Mouse (Mus musculus) embryonic facial prominence, embryonic 15.5 days (tissue): ENCODE results near the gene Kansl3. TPM values are rescaled to one million over a fixed set of nuclear protein-coding genes. Genes with fewer than 3 reads are reported as not detected.

ENCODE experiments used
- ATAC-seq: fragments of 200-750 bp; cut with Nextera tagmentation; 2 replicates; pipeline ENCODE4 v1.8.0; 2017; ENCODE audit warnings: low read depth, moderate TSS enrichment; ENCODE audit not compliant: insufficient number of reproducible peaks, low FRiP score, low TSS enrichment
- H3K27ac ChIP-seq: fragments of 300-500 bp; sonication (generic); replicated peaks from 2 replicates; pipeline ENCODE4 v1.5.1; 2015; ENCODE audit warnings: mild to moderate bottlenecking, inconsistent platforms
- H3K27me3 ChIP-seq: fragments of 300-500 bp; sonication (generic); 2 replicates; pipeline ENCODE4 v1.6.1; 2015; ENCODE audit warnings: inconsistent platforms
- H3K36me3 ChIP-seq: fragments of 300-500 bp; sonication (generic); 2 replicates; pipeline ENCODE4 v1.6.1; 2015; ENCODE audit warnings: mild to moderate bottlenecking, inconsistent platforms
- H3K4me1 ChIP-seq: fragments of 300-500 bp; sonication (generic); 2 replicates; pipeline ENCODE4 v1.6.1; 2015; ENCODE audit warnings: inconsistent platforms
- H3K4me2 ChIP-seq: fragments of 300-500 bp; sonication (generic); replicated peaks from 2 replicates; pipeline ENCODE4 v1.6.1; 2015; ENCODE audit warnings: mild to moderate bottlenecking, inconsistent platforms
- H3K4me3 ChIP-seq: fragments of 300-500 bp; sonication (generic); replicated peaks from 2 replicates; pipeline ENCODE4 v1.5.1; 2015; ENCODE audit warnings: mild to moderate bottlenecking, inconsistent platforms
- H3K9ac ChIP-seq: fragments of 300-500 bp; sonication (generic); 2 replicates; pipeline ENCODE4 v1.6.1; 2015; ENCODE audit warnings: inconsistent platforms
- H3K9me3 ChIP-seq: fragments of 300-500 bp; sonication (generic); replicated peaks from 2 replicates; pipeline ENCODE4 v1.6.1; 2016; ENCODE audit warnings: inconsistent platforms
- WGBS: fragments of 180-500 bp; shearing (Covaris S2); methylation state at CpG from one replicate; pipeline ENCODE4 v1.1.7; 2015; 5-methylcytosine and 5-hydroxymethylcytosine counted together
- polyA plus RNA-seq: library from polyadenylated mRNA; unstranded; fragments of >200 nt; fragmentation: Nextera tagmentation; extraction: Ambion mirVana; gene quantifications from 2 replicates; pipeline ENCODE4 v1.2.1, GENCODE M21; 2015

The Kansl3 gene
- polyA plus RNA-seq, 1 experiment from 2014 or later, result 42.2 TPM

DNA sequence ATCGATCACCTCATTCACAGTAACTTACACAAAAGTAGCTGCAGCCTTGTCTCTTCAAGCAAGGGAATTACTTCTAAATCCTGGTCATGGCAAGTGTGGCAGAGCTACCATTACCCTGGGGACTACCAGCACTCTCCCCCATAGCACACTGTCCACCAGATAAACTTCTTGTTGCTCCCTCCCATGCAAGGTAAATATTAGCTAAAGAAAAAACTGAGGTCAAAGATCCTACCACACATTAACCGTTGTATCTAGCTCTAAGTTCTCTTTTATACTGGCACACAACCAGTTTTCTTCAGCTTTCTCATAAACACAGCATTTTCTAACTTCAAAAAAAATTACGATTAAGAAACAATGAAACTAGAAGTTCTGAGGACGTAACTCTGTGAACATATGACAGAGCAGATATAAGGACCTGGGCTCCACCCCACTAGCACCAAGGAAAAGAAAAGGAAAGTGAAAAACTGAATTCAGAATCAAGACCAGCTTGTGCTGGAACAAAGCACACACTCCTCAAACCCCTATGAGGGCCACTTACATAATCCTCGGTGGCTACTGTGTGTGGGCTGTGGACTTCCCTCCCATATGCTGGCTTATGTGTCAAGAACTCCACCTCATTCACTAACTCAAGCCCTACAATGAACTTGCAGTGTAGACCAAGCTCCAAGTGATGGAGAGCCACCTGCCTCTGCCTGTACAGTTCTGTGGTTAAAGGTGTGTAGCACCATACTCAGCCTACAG is 11.9 kb downstream of the Kansl3 start:
- ATAC-seq, result no peak
- WGBS, result 93% methylated on average over 5 of the region's 5 CpGs
- no peaks in the 10 kb centered on the region for H3K9me3 ChIP-seq
- H3K27me3 ChIP-seq, result no peaks in the 10 kb centered on the region
- no peak overlapping the region for H3K9ac ChIP-seq
- H3K27ac ChIP-seq, result no peak overlapping the region
- no peak overlapping the region for H3K4me3 ChIP-seq
- peaks cover 59% of the 10 kb centered on the region for H3K36me3 ChIP-seq
- H3K4me2 ChIP-seq, result no peak overlapping the region
- H3K4me1 ChIP-seq, result no peaks in the 10 kb centered on the region

GRCm38 (mm10) chr1:36352351-36352750 is 16.6 kb downstream of the Kansl3 start:
- H3K27me3 ChIP-seq, result no peaks in the 10 kb centered on the region
- H3K4me3 ChIP-seq, result no peak overlapping the region
- WGBS, result 84% methylated on average over 4 of the region's 4 CpGs
- no peak for ATAC-seq
- no peaks in the 10 kb centered on the region for H3K9me3 ChIP-seq
- H3K27ac ChIP-seq, result no peak overlapping the region
- no peak overlapping the region for H3K9ac ChIP-seq
- no peaks in the 10 kb centered on the region for H3K4me1 ChIP-seq
- peaks cover 87% of the 10 kb centered on the region for H3K36me3 ChIP-seq
- no peak overlapping the region for H3K4me2 ChIP-seq

- Histone ChIP-seq H3K9me3 (no peaks in the 10 kb centered on the region), H3K36me3 (peaks cover 98% of the 10 kb centered on the region), H3K4me2 (no peak overlapping the region), H3K27me3 (no peaks in the 10 kb centered on the region), H3K27ac (no peak overlapping the region), H3K9ac (no peak overlapping the region), H3K4me3 (no peak overlapping the region), H3K4me1 (no peaks in the 10 kb centered on the region)
- WGBS, result 88% methylated on average over 6 of the region's 6 CpGs
- no peak for ATAC-seq
Observed at GRCm38 (mm10) chr1:36342547-36342946, 26.4 kb downstream of the Kansl3 start.

DNA sequence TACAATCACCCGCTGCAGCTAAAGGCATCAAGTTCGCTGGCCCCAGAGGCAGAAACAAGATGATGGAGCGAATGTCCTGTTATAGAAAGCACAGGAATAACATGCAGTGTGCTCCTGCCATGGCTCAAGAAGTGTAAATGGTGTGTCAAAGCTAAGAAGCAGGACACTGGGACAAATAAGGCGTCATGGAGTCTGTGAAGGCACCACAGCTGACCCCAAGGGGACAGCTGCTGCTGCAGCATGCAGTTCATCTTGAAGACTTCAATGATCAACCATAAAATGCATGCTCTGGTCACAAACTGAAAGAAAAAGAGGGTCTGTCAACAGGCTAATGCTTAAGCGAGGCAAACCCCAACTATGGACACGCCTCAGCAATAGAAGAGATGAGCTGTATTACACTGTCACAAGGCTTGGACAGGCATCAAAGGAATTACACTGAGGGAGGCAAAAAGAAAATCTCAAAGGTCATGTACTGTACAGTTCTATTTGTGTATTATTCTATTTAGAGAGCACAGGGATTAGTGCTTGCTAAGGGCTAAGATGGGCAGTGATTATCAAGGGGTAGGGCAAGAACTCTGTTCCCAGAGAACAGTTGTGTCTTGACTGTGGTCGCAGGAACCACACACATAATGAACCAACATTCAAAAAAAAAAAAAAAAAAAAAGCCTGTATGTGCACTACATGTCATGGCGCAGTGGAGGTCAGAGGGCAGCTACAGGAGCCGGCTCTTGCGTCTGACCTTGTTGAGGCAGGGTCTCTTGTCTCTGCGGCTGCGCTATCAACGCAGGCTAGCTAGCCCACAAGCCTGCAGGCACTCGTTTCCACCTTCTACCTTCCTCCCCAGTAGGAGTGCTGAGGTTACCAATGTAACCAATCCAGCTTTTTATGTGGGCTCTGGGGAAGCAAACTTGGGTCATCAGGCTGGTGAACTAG is 35.8 kb downstream of the Kansl3 start:
- Histone ChIP-seq H3K36me3 (peaks cover 44% of the 10 kb centered on the region), H3K27ac (peak overlapping the region; percentile 5), H3K4me2 (no peak overlapping the region), H3K9ac (no peak overlapping the region), H3K27me3 (no peaks in the 10 kb centered on the region), H3K9me3 (no peaks in the 10 kb centered on the region), H3K4me1 (no peaks in the 10 kb centered on the region), H3K4me3 (no peak overlapping the region)
- ATAC-seq, result peak; percentile 58; the same call in 1 of the 2 replicates
- 72% methylated on average over 14 of the region's 14 CpGs for WGBS

GRCm38 (mm10) chr1:36331743-36332142 is 37.2 kb downstream of the Kansl3 start:
- peaks cover 33% of the 10 kb centered on the region for H3K36me3 ChIP-seq
- H3K27ac ChIP-seq, result no peak overlapping the region
- no peak overlapping the region for H3K9ac ChIP-seq
- H3K4me1 ChIP-seq, result no peaks in the 10 kb centered on the region
- H3K4me3 ChIP-seq, result no peak overlapping the region
- 56% methylated on average over 6 of the region's 6 CpGs for WGBS
- H3K9me3 ChIP-seq, result no peaks in the 10 kb centered on the region
- H3K27me3 ChIP-seq, result no peaks in the 10 kb centered on the region
- no peak overlapping the region for H3K4me2 ChIP-seq
- ATAC-seq, result no peak

DNA sequence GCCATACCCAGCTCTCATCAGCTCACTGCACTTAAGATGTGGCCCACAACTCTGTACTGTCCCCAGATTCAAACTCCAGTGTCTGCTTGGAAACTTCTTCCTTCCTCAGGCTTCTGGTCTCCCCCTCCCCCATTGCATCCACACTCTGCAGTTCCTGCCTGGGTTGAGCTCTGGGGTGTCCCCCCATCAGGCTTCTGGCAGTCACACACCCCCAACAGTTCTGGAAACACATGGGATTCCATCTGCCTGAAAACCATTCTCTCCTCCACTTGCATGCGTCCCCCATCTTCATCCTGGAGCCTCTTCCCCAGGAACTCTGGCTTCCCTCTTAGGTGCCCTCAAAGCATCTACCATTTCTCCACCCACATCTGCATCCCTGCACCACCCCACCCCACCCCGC is 42.2 kb downstream of the Kansl3 start:
- peaks cover 22% of the 10 kb centered on the region for H3K36me3 ChIP-seq
- 94% methylated on average over 2 of the region's 2 CpGs for WGBS
- no peak overlapping the region for H3K4me3 ChIP-seq
- H3K9ac ChIP-seq, result no peak overlapping the region
- H3K27me3 ChIP-seq, result no peaks in the 10 kb centered on the region
- H3K4me2 ChIP-seq, result no peak overlapping the region
- ATAC-seq, result no peak
- peaks cover 18% of the 10 kb centered on the region for H3K4me1 ChIP-seq
- no peaks in the 10 kb centered on the region for H3K9me3 ChIP-seq
- no peak overlapping the region for H3K27ac ChIP-seq

DNA sequence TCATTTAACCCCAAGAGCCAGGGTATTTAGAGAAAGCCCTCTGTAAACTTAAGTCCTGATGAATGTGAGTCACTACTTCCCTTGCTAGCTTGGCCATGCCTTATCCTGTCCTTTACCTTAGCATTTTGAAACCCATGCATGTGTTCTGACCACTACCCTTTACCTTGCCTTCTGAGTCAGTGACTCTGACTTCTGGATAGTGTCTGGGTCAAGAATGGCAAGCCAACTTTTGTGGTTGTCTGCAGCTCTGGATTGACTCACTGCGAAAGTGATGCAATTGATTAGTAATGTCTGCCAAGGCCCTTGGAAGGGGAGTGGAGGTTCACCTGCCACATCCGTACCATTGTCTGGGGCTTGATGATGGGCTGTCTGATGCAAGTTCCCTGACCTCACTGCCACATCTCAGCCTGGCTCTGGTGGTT is 43.1 kb downstream of the Kansl3 start:
- Histone ChIP-seq H3K4me2 (no peak overlapping the region), H3K4me3 (no peak overlapping the region), H3K27me3 (no peaks in the 10 kb centered on the region), H3K4me1 (peaks cover 18% of the 10 kb centered on the region), H3K36me3 (peaks cover 23% of the 10 kb centered on the region), H3K27ac (no peak overlapping the region), H3K9me3 (no peaks in the 10 kb centered on the region), H3K9ac (no peak overlapping the region)
- WGBS, result 88% methylated on average over 2 of the region's 2 CpGs
- no peak for ATAC-seq

DNA sequence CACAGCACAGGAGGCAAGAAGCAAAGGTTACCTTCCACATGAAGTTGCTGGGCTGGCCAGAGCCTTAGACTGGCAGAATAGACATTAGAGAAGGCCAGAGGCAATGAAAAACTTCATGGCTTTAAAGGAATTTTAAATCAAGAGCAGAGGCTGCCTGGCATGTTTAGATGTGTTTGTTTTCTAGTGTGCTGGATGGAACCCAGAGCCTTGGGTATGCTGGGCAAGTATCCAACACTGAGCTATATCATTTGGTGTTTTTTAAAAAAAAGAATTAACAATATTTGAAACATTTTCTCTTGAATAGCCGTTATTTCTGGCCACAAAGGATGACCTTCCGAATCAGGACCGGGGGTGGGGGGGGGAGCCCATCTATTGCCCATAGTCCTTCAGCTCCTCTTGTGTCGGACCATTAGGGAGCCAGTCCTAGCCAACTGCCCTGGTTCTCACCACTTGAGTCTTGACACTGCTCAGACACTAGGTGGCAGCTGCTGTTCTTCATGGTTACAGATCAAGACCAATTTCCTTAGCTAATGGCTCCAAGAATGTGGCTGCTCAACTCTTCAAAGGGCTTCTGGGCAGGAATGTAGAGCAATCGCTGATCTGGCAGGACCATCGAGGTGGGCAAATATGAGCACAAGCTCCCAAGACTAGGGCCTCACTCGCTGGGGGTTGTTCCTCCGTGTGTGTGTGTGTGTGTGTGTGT is 45.1 kb downstream of the Kansl3 start:
- Histone ChIP-seq H3K4me2 (no peak overlapping the region), H3K9me3 (no peaks in the 10 kb centered on the region), H3K4me1 (peaks cover 18% of the 10 kb centered on the region), H3K4me3 (no peak overlapping the region), H3K27me3 (no peaks in the 10 kb centered on the region), H3K36me3 (peaks cover 33% of the 10 kb centered on the region), H3K9ac (no peak overlapping the region), H3K27ac (peak overlapping the region; percentile 66)
- ATAC-seq, result no peak; the same call in 1 of the 2 replicates
- 25% methylated on average over 8 of the region's 8 CpGs for WGBS

GRCm38 (mm10) chr1:36323076-36323475 is 45.9 kb downstream of the Kansl3 start:
- Histone ChIP-seq H3K4me3 (no peak overlapping the region), H3K4me2 (no peak overlapping the region), H3K27ac (peak overlapping the region; percentile 66), H3K27me3 (no peaks in the 10 kb centered on the region), H3K4me1 (peaks cover 18% of the 10 kb centered on the region), H3K36me3 (peaks cover 32% of the 10 kb centered on the region), H3K9ac (no peak overlapping the region), H3K9me3 (no peaks in the 10 kb centered on the region)
- WGBS, result 49% methylated on average over 9 of the region's 9 CpGs
- no peak for ATAC-seq

- no peak overlapping the region for H3K4me2 ChIP-seq
- H3K4me3 ChIP-seq, result no peak overlapping the region
- H3K27me3 ChIP-seq, result no peaks in the 10 kb centered on the region
- no peaks in the 10 kb centered on the region for H3K9me3 ChIP-seq
- whole genome bisulfite sequencing, result 66% methylated on average over 11 of the region's 11 CpGs
- H3K36me3 ChIP-seq, result peaks cover 29% of the 10 kb centered on the region
- H3K4me1 ChIP-seq, result peaks cover 18% of the 10 kb centered on the region
- ATAC-seq, result no peak
- H3K9ac ChIP-seq, result no peak overlapping the region
- H3K27ac ChIP-seq, result no peak overlapping the region
Observed at GRCm38 (mm10) chr1:36321829-36322573, 47.0 kb downstream of the Kansl3 start.
